Mouse (Mus musculus): ENCODE results near the gene Fam104a. TPM values are rescaled to one million over a fixed set of nuclear protein-coding genes. Genes with fewer than 3 reads are reported as not detected.

Fam104a gene
- 135 and 175 TPM in 2 replicates for polyA plus RNA-seq (2012)

- TF ChIP-seq GATA1 (IDR thresholded peaks at IDR 0.05; ENCODE audit: low read length), result no peak
Observed at GRCm38 (mm10) chr11:113683957-113684706, at the start of gene Fam104a, which contains the start of gene D11Wsu47e. TSS of gene Fam104a (minus strand) at chr11:113684155. TSS of gene D11Wsu47e (plus strand) at chr11:113684412.

- TF ChIP-seq GATA1 (IDR thresholded peaks at IDR 0.05; ENCODE audit: low read length), result no peak
Observed at GRCm38 (mm10) chr11:113731945-113732612, 48.1 kb upstream of the Fam104a start.

- no peak for TF ChIP-seq GATA1 (IDR thresholded peaks at IDR 0.05; ENCODE audit: low read length)
Observed at GRCm38 (mm10) chr11:113730879-113731278, 46.9 kb upstream of the Fam104a start.

GRCm38 (mm10) chr11:113729917-113730316 is 46.0 kb upstream of the Fam104a start:
- no peak for TF ChIP-seq GATA1 (IDR thresholded peaks at IDR 0.05; ENCODE audit: low read length)

GRCm38 (mm10) chr11:113729239-113729638 is 45.3 kb upstream of the Fam104a start:
- no peak for TF ChIP-seq GATA1 (IDR thresholded peaks at IDR 0.05; ENCODE audit: low read length)

GRCm38 (mm10) chr11:113727992-113728391 is 44.0 kb upstream of the Fam104a start:
- TF ChIP-seq GATA1 (IDR thresholded peaks at IDR 0.05; ENCODE audit: low read length), result no peak

GRCm38 (mm10) chr11:113726994-113727888 is 43.3 kb upstream of the Fam104a start:
- no peak for TF ChIP-seq GATA1 (IDR thresholded peaks at IDR 0.05; ENCODE audit: low read length)

- no peak for TF ChIP-seq GATA1 (IDR thresholded peaks at IDR 0.05; ENCODE audit: low read length)
Observed at GRCm38 (mm10) chr11:113725235-113726048, 41.5 kb upstream of the Fam104a start.

GRCm38 (mm10) chr11:113722405-113723090 is 38.6 kb upstream of the Fam104a start:
- no peak for TF ChIP-seq GATA1 (IDR thresholded peaks at IDR 0.05; ENCODE audit: low read length)

GRCm38 (mm10) chr11:113717767-113718424 is 33.9 kb upstream of the Fam104a start:
- no peak for TF ChIP-seq GATA1 (IDR thresholded peaks at IDR 0.05; ENCODE audit: low read length)

GRCm38 (mm10) chr11:113716132-113716531 is 32.2 kb upstream of the Fam104a start:
- no peak for TF ChIP-seq GATA1 (IDR thresholded peaks at IDR 0.05; ENCODE audit: low read length)

- TF ChIP-seq GATA1 (IDR thresholded peaks at IDR 0.05; ENCODE audit: low read length), result no peak
Observed at GRCm38 (mm10) chr11:113715078-113715674, 31.2 kb upstream of the Fam104a start.

- no peak for TF ChIP-seq GATA1 (IDR thresholded peaks at IDR 0.05; ENCODE audit: low read length)
Observed at GRCm38 (mm10) chr11:113711061-113711460, 27.1 kb upstream of the Fam104a start.
